Mouse (Mus musculus) ES-E14 (cell line): Measurements from ENCODE around the gene Aldh5a1.

Experiments
- CHD2 ChIP-seq: IDR thresholded peaks from 2 replicates; pipeline ENCODE4 v1.6.1; 2014; ENCODE audit warnings: mild to moderate bottlenecking, low read depth, low read length, inconsistent platforms
- MAFK ChIP-seq: IDR thresholded peaks from 2 replicates; pipeline ENCODE4 v1.6.1; 2014; ENCODE audit warnings: mild to moderate bottlenecking, low read depth, low read length, inconsistent platforms; ENCODE audit not compliant: insufficient read depth
- ZC3H11A ChIP-seq: IDR thresholded peaks from 2 replicates; pipeline ENCODE4 v1.6.1; 2012; ENCODE audit warnings: low read depth, mild to moderate bottlenecking, inconsistent platforms, low read length, borderline replicate concordance
- ZNF384 ChIP-seq: IDR thresholded peaks from 2 replicates; pipeline ENCODE4 v1.6.1; 2012; ENCODE audit warnings: low read depth, low read length, inconsistent platforms

DNA sequence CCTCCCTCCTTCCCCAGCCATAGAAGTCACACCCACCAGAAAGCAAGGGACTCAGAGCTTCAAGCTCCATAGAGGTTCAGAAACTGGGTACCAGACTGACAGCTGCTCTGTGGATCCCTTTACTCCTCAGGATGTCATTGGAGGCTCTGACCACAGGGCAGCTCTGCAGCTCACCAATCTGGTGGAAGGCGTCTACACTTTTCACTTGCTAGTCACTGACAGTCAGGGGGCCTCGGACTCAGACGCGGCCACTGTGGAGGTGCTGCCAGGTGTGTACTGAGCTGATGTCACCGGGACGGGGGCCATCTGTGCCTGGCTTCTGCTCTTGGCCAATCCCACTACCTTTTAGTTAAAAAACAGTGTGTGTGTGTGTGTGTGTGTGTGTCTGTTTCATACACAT lies 55.0 kb downstream of the Aldh5a1 start:
- TF ChIP-seq ZNF384 (no peak), MAFK (no peak), CHD2 (no peak), ZC3H11A (no peak)
